Mouse (Mus musculus) frontal cortex, postnatal 14 days (tissue): ENCODE results near the gene Ppcdc.

Experiments
- DNase-seq, 2 experiments: peaks; one replicate each; pipeline ENCODE4 v3.0.0; 2022; ENCODE audit warnings: low spot score in 2 of 2

Ppcdc gene

GRCm38 (mm10) chr9:57439522-57440295 is at the start of gene Ppcdc:
Gene Ppcdc, minus strand, starts transcription at chr9:57440124.
- peak; percentile 88 to 91 for DNase-seq

- no peak for DNase-seq
These were observed 47.9 kb upstream of the Ppcdc start for GRCm38 (mm10) chr9:57487807-57488206.

- DNase-seq, result peak; percentile 73 to 89
These were observed 45.9 kb upstream of the Ppcdc start for GRCm38 (mm10) chr9:57485774-57486173.

DNA sequence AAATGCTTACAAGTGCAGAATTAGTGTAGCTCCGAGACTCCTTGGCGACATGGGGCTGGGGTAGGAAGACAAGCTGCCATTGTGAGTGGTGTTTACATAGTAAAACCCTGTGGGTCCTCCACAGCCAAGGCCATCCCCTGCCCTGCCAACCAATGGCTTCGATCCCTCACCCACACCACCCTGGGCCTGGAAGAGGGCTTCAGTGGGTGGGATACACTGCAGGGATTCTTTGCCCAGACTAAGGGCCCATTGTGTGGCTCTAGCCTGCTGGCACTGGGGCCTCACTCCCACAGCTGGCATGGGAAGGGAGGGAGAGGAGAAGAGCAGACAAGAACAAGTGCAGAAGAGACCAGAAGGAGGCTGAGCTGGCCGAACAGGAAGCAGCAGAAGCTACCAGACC is 29.0 kb upstream of the Ppcdc start:
- peak; percentile 25 to 66 for DNase-seq

DNA sequence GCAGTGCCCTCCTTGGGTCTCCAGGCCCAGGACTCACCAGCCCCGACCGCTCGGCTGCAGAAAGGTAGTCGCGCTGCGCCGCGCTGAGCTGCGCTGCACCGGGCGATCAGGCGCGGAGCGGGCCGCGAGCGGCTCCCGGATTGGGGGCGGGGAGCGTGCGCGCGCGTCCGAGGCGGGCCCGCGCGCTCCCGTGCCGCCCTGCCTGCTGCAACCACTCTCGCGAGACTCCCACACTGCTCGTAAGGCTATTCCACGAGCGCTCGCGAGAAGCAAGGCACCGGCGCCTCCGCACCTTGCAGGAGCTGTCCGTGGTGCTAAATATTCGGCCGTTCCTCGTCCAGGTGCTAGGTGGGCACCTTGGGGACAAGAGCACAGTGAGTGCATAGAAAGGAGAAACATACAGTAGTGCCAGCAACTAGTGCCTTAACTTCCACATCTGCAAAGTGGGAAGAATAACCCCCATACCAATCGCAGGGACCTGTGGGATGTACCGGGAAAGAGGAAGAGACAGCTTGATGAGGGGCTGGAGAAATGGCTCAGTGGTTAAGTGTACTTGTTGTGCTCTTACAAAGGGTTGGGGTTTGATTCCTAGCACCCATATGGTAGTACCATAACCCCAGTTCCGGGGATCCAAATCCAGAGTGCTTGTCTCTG is 28.1 kb upstream of the Ppcdc start, which contains the start of gene Scamp5:
Scamp5 (minus strand) TSS at position 165 of the 654 bp plus-strand sequence.
- DNase-seq, result peak; percentile 84 to 85

- peak; percentile 41 to 48 for DNase-seq
These were observed 27.4 kb upstream of the Ppcdc start for GRCm38 (mm10) chr9:57467271-57467771.

DNA sequence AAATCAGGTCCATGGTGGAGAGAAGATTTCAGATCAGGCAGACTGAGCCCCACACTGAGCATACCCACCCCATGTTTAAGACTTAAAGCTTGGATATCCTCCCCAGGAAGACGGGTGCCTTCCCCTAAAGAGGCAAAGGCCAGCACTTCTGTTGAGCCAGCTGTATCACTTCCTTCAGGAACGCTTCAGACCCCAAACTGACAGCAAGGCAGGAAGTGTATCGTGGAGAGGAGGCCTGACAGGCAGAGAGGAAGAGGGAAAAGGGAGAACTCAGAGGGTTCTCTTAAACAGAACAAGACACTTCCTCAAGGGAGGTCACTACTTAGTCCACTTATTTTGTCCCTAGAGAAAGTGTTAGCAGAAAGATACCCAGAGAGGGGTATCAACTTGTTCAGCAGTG is 26.2 kb upstream of the Ppcdc start:
- DNase-seq, result no peak

DNA sequence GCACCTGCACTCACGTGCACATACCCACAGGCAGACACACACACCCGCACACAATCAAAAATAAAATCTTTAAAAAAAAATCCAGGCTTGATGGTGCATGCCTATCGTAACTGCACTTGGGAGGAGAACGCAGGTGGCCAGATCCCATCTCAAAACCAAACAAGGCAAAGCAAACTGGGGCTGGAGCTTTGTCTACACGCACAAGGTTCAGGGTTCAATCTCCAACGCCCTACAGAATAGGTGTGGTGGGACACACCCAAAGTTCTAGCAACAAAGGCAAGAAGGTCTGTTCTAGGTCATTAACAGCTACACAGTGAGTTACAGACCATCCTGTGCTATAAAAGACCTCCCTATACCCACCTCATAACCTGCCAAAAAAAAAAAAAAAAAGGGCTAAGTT is 22.9 kb upstream of the Ppcdc start:
- no peak for DNase-seq

DNA sequence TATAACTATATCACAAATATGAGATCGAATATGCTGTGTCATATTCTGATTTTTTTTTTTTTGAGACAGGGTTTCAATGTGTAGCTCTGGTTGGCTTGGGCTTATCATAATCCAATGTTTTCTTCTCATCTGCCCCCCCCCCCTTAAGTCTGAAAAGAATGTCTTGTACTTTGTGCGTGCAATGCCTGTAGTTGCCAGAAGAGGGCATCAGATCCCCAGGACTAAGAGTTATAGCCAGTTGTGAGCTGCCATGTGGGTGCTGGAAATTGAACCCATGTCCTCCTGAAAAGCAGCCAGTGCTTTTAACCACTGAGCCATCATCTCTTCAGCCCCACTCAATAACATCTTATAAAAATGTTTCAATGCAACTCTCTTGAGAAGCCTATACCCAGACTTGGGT is 19.8 kb upstream of the Ppcdc start:
- no peak for DNase-seq

DNA sequence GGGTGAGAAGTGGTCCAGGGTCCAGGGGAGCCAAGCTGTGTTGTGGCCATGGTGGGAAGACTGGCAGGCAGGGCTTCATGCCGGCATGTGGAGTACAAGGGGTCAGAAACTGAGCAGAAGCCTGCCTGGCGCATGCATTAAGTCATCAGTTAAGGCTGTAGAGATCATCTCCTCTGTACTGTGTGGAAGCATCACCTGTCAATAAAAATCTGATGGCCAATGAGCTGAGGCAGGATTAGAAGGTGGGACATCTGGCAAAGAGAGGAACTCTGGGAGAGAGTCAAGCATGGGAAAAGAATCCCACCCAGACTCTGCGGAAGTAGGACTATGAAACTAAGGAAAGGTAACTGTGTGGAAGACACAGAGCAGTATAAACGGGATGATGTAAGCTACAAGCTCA is 13.6 kb upstream of the Ppcdc start:
- no peak for DNase-seq

- DNase-seq, result no peak
These were observed 12.9 kb upstream of the Ppcdc start for GRCm38 (mm10) chr9:57452624-57453462.

- DNase-seq, result no peak
These were observed 9.8 kb upstream of the Ppcdc start for GRCm38 (mm10) chr9:57449715-57450114.

DNA sequence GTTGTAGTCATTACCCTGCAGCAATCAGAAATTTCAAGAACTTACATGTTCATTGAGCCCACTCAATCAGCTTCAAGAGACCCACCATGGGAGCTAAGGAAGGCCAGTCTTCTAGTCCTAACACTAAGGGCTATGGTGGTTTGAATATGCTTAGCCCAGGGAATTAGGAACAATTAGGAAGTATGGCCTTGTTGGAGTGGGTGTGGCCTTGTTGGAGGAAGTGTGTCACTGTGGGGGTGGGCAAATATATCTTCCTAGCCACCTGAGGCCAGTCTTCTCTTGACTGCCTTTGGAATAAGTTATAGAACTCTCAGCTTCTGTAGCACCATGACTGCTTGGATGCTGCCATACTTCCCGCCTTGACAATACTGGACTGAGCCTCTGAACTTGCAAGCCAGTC is 696 bp upstream of the Ppcdc start:
- DNase-seq, result no peak

DNA sequence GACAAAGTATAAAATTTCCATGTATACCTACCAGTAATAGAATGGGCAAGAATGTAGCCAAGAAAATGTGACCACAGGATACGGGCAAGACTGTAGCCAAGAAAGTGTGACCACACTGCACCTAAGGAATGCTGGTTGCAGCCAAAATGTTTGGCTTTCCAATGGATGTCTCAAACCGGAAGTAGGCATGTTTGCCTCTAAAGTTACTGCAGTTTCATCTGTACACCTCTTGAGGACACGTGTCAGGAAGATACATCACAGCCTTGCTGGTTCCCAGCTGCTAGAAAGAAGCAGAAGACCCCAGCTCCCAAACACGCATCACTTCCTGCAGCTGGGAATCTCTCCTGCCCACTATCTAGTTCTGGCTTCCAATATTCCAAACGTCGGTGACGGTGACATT is 841 bp downstream of the Ppcdc start:
- no peak for DNase-seq

DNA sequence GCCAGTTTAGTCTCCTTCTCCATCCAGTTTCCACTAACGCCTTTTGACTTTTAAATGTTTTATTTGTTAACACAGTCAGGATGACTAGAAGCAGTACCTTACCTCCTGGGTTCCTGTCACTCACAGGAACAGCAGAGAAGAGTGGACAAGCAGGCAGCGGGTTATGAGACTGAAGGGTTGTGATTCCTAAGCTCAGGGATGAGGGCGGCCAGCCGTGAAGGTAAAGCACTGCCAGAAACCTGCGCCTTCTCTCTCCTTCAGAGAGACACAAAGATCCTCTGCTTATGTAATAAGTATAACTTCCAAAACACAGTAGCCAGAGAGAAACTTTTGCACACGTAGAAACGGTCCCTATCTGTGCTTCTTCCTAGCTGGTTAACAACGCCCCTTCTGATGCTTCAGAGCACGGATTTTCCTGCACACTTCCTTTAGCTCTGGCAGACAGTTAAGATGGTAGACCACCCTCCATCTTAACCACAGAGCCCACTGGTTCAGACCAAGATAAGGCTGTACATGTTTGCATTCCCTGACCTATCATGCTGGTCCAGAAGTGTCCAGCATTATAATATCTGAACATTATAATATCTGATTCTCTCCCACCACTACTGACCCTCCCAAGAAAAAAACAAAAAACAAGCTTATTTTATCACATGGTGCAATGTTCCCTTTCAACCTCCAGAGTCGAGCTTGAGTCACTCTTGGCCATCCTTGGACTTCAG is 1.9 kb downstream of the Ppcdc start:
- DNase-seq, result no peak

DNA sequence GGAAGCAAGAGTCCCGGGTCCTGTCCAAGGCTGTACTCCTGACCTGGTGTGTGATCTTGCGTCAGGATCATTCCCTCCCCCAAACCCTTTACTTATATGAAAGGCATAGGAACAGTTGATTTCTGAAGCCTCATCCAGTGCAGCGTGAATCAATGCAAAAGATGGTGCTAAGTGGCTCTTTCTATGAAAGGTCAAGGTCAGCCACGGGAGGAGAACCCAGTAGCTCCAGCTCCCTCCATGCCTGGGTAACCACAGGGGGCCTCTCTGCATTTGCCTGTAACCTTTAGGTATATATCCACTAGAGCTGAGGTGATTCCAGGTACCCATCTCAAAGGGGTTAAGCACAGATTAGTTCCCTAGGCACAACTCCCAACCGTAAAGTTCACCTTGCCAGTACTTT is 3.8 kb downstream of the Ppcdc start:
- DNase-seq, result no peak

DNA sequence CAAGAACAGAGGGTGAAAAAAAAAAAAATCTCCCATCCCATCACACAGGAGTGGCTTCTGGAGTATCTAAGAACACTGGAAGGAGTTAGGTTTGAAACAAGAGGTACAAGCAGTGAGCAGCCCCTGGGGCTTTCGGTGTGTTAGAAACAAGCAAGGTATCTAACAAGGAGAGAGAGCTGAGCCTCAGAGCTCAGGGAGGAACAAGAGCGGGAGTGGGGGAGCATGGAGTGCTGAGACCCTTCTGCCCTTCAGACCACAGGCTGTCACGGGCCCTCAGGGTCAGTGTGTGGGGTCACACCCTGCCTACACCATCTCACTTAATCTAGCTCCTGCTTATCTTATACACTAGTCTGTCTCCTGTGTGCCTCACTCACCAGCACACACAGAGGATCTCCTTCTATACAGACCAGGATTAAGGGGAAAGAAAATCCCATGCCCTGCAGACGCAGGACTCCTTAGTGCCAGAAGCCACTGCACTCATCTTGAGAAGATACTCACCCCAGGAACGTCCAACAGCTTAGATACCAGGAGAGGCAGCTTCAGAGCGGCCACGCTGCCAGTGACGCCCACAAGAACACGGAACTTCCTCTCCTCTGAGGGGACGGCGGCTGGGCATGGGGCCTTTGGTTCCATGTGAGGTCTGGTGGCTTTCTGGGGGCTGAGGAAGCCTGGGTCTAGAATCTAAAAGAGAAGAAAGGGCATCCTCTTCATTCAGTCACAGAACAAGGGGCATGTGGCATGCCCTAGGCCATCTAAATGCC is 5.3 kb downstream of the Ppcdc start:
- DNase-seq, result no peak

DNA sequence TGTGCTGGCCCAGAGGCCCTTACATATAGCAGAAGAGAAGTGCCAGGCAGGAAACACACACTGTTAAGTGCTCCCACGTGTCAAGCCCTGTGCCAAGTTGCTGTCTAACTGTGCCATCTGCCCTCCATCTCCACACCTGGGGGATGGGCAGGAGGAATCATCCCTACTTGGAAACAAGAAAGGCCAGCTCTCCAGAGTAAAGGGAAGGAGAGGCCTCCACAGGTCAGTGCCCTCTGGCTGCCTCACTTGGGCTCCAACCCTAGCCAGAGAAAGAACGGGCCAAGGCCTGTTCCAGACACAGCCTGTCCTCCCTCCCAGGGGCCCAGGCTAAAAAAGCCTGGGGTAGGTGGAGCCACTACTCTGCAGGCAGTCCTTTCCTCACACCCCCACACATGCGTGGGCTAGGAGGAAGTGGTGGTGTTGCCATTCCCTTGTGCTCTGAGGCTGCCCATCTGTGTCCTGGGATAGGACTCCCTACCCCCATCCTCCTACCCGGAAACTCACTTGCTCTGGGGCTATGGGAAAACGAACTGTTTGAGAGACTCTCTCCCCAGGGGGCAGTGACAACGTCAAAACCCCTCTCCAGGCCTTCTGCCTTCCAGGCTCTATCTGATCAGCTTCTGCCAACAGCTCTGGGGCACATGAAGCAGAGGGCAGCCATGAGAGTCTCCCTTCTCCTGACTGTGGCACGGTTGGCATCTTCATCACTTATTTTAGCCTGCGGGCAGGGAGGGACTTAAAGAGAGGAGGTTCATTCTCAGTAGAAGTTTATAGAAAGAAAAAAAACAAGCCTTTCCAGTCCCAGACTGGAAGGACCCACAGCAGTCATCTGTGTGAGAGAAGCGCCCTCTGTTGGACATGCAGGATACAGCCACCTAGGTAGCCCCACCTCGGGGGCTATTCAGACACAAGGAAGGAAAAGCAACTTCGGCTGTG is 6.6 kb downstream of the Ppcdc start:
- peak; percentile 63 to 81 for DNase-seq

GRCm38 (mm10) chr9:57432480-57432879 is 7.4 kb downstream of the Ppcdc start:
- no peak for DNase-seq

DNA sequence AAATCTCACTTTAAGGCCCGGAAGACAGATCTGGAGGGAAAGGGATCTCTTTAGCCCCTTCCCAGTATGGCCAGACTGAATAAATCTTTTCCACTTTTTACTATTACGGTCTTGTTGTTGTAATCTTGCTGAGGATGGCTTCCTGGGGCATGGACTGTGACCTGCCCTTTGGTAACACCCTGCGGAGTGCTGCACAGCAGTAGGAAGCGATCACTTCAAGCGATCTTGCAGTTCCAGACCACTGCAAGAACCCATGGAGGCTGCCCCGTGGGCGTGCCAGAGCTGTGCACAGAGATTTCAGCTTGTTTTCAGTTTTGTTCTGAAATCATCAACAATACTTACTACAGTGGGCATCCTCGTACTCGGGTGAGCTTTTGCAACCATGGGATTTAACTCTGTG is 8.7 kb downstream of the Ppcdc start:
- no peak for DNase-seq
